ENCODE assay signal across 10 mouse cellular contexts in the genomic region with DNA sequence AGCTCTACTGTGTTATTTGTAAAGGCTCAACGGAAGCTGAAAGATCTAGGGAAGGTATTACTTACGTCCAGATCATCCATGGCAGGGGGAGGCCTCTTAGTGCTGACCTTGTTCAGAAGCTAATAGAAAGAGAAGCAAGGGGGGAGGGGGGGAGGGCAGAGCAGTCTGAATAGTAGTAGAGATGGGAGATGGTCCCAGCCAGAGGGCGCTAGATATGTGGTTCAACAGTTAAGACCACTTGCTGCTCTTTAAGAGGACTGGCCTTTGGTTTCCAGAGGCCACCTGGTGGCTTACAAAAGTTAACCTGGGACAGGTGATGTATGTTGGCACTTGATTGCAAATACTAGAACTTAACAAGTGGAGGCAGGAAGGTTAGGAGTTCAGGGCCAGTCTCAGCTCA. TPM values are rescaled to one million over a fixed set of nuclear protein-coding genes. Genes with fewer than 3 reads are reported as not detected.
DNase-seq lines count a peak whose midpoint lies in the region; ATAC-seq and TF ChIP-seq lines count a peak whose summit lies in the region.
"Had no signal": no experiment of that assay in that cellular context is flagged by ENCODE, and none has a peak within 500 bp of the region (broad histone marks: within the 10 kb centered on the region; RNA-seq: fewer than 3 reads in every experiment).

No protein-coding gene starts in this region.

- 38% methylated on average over 3 of the region's 3 CpGs for WGBS in kidney, postnatal 0 days
- WGBS in kidney, embryonic 15.5 days: 36% methylated on average over 3 of the region's 3 CpGs
- WGBS in lung, postnatal 0 days: 37% methylated on average over 3 of the region's 3 CpGs

- TF ChIP-seq CTCF in kidney, postnatal 0 days (IDR thresholded peaks at IDR 0.05; ENCODE audit: low read depth): peak; percentile 56; the same call in 1 of the 2 replicates
- TF ChIP-seq CTCF in lung, postnatal 0 days (IDR thresholded peaks at IDR 0.05): peak; percentile 45; the same call in 1 of the 2 replicates

- H3K9me3 ChIP-seq in kidney, postnatal 0 days (replicated peaks; ENCODE audit: low read length): no peaks in the 10 kb centered on the region
- H3K9me3 ChIP-seq in kidney, embryonic 15.5 days (replicated peaks): no peaks in the 10 kb centered on the region
- H3K9me3 ChIP-seq in lung, postnatal 0 days (ENCODE audit: low read length): no peaks in the 10 kb centered on the region

- TF ChIP-seq EP300 in lung, postnatal 0 days (IDR thresholded peaks at IDR 0.05): no peak

- H3K27ac ChIP-seq in kidney, postnatal 0 days: no peak overlapping the region
- H3K27ac ChIP-seq in kidney, embryonic 15.5 days: no peak overlapping the region
- no peak overlapping the region for H3K27ac ChIP-seq in lung, postnatal 0 days (ENCODE audit: low read length)
- H3K27ac ChIP-seq: hindbrain, embryonic 14.5 days had no signal

- no peaks in the 10 kb centered on the region for H3K27me3 ChIP-seq in kidney, postnatal 0 days (ENCODE audit: insufficient read depth, low read length)
- no peaks in the 10 kb centered on the region for H3K27me3 ChIP-seq in kidney, embryonic 15.5 days
- H3K27me3 ChIP-seq in lung, postnatal 0 days (replicated peaks; ENCODE audit: insufficient read depth, low read length): no peaks in the 10 kb centered on the region

- no peak for ATAC-seq in kidney, postnatal 0 days (replicated peaks; ENCODE audit: low FRiP score, low read depth)
- no peak for ATAC-seq in kidney, embryonic 15.5 days (replicated peaks; ENCODE audit: low FRiP score)
- ATAC-seq in lung, postnatal 0 days: no peak

- H3K9ac ChIP-seq in kidney, postnatal 0 days (ENCODE audit: low read depth, low read length): no peak overlapping the region
- H3K9ac ChIP-seq in kidney, embryonic 15.5 days: no peak overlapping the region
- H3K9ac ChIP-seq in lung, postnatal 0 days (replicated peaks; ENCODE audit: low read depth): no peak overlapping the region
- H3K9ac ChIP-seq: hindbrain, embryonic 14.5 days had no signal

- H3K4me2 ChIP-seq in kidney, postnatal 0 days (ENCODE audit: low read length): no peak overlapping the region
- no peak overlapping the region for H3K4me2 ChIP-seq in kidney, embryonic 15.5 days
- H3K4me2 ChIP-seq in lung, postnatal 0 days (replicated peaks; ENCODE audit: low read depth, low read length): no peak overlapping the region
- H3K4me2 ChIP-seq: hindbrain, embryonic 14.5 days had no signal

- peak; percentile 51 for DNase-seq in kidney, postnatal 0 days (ENCODE audit: low spot score)
- peak; percentile 14 for DNase-seq in lung, postnatal 0 days (ENCODE audit: low spot score)
- DNase-seq in lung, postnatal 25 days (ENCODE audit: low spot score): no peak
- peak; percentile 73 for DNase-seq in R1 (ENCODE audit: low read depth, low spot score)
- peak; percentile 45 for DNase-seq in retina, embryonic 14.5 days (ENCODE audit: low spot score)
- no peak for DNase-seq in cerebellum, adult 11 months
- no peak for DNase-seq in urinary bladder, postnatal 14 days (ENCODE audit: low spot score)
- DNase-seq: gastrocnemius, postnatal 10 days had no signal

- no peaks in the 10 kb centered on the region for H3K36me3 ChIP-seq in kidney, postnatal 0 days (ENCODE audit: insufficient read depth, low read length)
- H3K36me3 ChIP-seq in kidney, embryonic 15.5 days: no peaks in the 10 kb centered on the region
- no peaks in the 10 kb centered on the region for H3K36me3 ChIP-seq in lung, postnatal 0 days (ENCODE audit: insufficient read depth, low read length)

- H3K4me1 ChIP-seq in kidney, postnatal 0 days (replicated peaks; ENCODE audit: insufficient read depth, low read length): peaks cover 8% of the 10 kb centered on the region; the same call in 1 of the 2 replicates
- peaks cover 15% of the 10 kb centered on the region for H3K4me1 ChIP-seq in kidney, embryonic 15.5 days
- peaks cover 10% of the 10 kb centered on the region for H3K4me1 ChIP-seq in lung, postnatal 0 days (ENCODE audit: insufficient read depth, low read depth, low read length)

- H3K4me3 ChIP-seq in kidney, postnatal 0 days (replicated peaks; ENCODE audit: low read depth, low read length): no peak overlapping the region
- H3K4me3 ChIP-seq in kidney, embryonic 15.5 days (replicated peaks): no peak overlapping the region
- H3K4me3 ChIP-seq in lung, postnatal 0 days (ENCODE audit: low read depth, low read length): no peak overlapping the region

RNA-seq across cellular contexts. Expression of a gene that starts 2.2 kb away (rescaled TPM):
- polyA plus RNA-seq in kidney, postnatal 0 days (2015; fragmentation: Nextera tagmentation; extraction: Ambion mirVana): 58.4 and 66.0 TPM in 2 replicates
- 83.0 and 87.2 TPM in 2 replicates for polyA plus RNA-seq in kidney, embryonic 15.5 days (2015; fragmentation: Nextera tagmentation; extraction: Ambion mirVana)
- 26.5 and 27.0 TPM in 2 replicates for polyA plus RNA-seq in lung, postnatal 0 days (2015; fragmentation: Nextera tagmentation; extraction: Ambion mirVana)

RNA-seq across cellular contexts. Expression of a gene that starts 5.0 kb away (rescaled TPM):
- polyA plus RNA-seq in kidney, postnatal 0 days (2015; fragmentation: Nextera tagmentation; extraction: Ambion mirVana): 4.0 and 4.5 TPM in 2 replicates
- 10.0 and 10.3 TPM in 2 replicates for polyA plus RNA-seq in kidney, embryonic 15.5 days (2015; fragmentation: Nextera tagmentation; extraction: Ambion mirVana)
- polyA plus RNA-seq in lung, postnatal 0 days (2015; fragmentation: Nextera tagmentation; extraction: Ambion mirVana): 2.6 and 2.9 TPM in 2 replicates

RNA-seq across cellular contexts. Expression of a gene that starts 5.3 kb away (rescaled TPM):
- polyA plus RNA-seq in kidney, postnatal 0 days (2015; fragmentation: Nextera tagmentation; extraction: Ambion mirVana): 17.9 and 19.6 TPM in 2 replicates
- polyA plus RNA-seq in kidney, embryonic 15.5 days (2015; fragmentation: Nextera tagmentation; extraction: Ambion mirVana): 20.4 and 21.7 TPM in 2 replicates
- polyA plus RNA-seq in lung, postnatal 0 days (2015; fragmentation: Nextera tagmentation; extraction: Ambion mirVana): 14.3 and 15.5 TPM in 2 replicates

RNA-seq across cellular contexts. Expression of a gene that starts 5.5 kb away (rescaled TPM):
- 8.7 and 11.5 TPM in 2 replicates for polyA plus RNA-seq in kidney, postnatal 0 days (2015; fragmentation: Nextera tagmentation; extraction: Ambion mirVana)
- 12.3 and 12.6 TPM in 2 replicates for polyA plus RNA-seq in kidney, embryonic 15.5 days (2015; fragmentation: Nextera tagmentation; extraction: Ambion mirVana)
- 6.5 and 7.3 TPM in 2 replicates for polyA plus RNA-seq in lung, postnatal 0 days (2015; fragmentation: Nextera tagmentation; extraction: Ambion mirVana)

RNA-seq across cellular contexts. Expression of a gene that starts 22.5 kb away (rescaled TPM):
- 396 and 448 TPM in 2 replicates for polyA plus RNA-seq in kidney, postnatal 0 days (2015; fragmentation: Nextera tagmentation; extraction: Ambion mirVana)
- 369 and 421 TPM in 2 replicates for polyA plus RNA-seq in kidney, embryonic 15.5 days (2015; fragmentation: Nextera tagmentation; extraction: Ambion mirVana)
- polyA plus RNA-seq in lung, postnatal 0 days (2015; fragmentation: Nextera tagmentation; extraction: Ambion mirVana): 221 and 251 TPM in 2 replicates

Comparison
In these comparisons a context has a peak if more than half of its experiments do, and no peak if none do; other contexts are left out.
1. DNase-seq: peak in kidney, postnatal 0 days (single experiment), lung, postnatal 0 days (single experiment), R1 (single experiment) and retina, embryonic 14.5 days (single experiment); none in lung, postnatal 25 days (single experiment), cerebellum, adult 11 months (single experiment) and urinary bladder, postnatal 14 days (single experiment).